Mouse (Mus musculus) intestine, embryonic 16.5 days (tissue): ENCODE measurements around the gene Csnk1g1. TPM values are rescaled to one million over a fixed set of nuclear protein-coding genes. Genes with fewer than 3 reads are reported as not detected.

Experiments
- ATAC-seq: fragments of 200-750 bp; cut with Nextera tagmentation; 2 replicates; pipeline ENCODE4 v1.8.0; 2017; ENCODE audit warnings: moderate TSS enrichment, moderate library complexity
- H3K27ac ChIP-seq: fragments of 300-500 bp; sonication (generic); 2 replicates; pipeline ENCODE4 v1.5.1; 2014; ENCODE audit warnings: mild to moderate bottlenecking, low read length
- H3K27me3 ChIP-seq: fragments of 300-500 bp; sonication (generic); replicated peaks from 2 replicates; pipeline ENCODE4 v1.6.1; 2014; ENCODE audit warnings: low read length, control low read depth, mixed read lengths; ENCODE audit not compliant: control insufficient read depth, insufficient read depth
- H3K36me3 ChIP-seq: fragments of 300-500 bp; sonication (generic); 2 replicates; pipeline ENCODE4 v1.6.1; 2014; ENCODE audit warnings: low read length, control low read depth; ENCODE audit not compliant: control insufficient read depth, insufficient read depth
- H3K4me1 ChIP-seq: fragments of 300-500 bp; sonication (generic); 2 replicates; pipeline ENCODE4 v1.6.1; 2014; ENCODE audit warnings: low read length, control low read depth, mixed read lengths; ENCODE audit not compliant: control insufficient read depth, insufficient read depth
- H3K4me2 ChIP-seq: fragments of 300-500 bp; sonication (generic); 2 replicates; pipeline ENCODE4 v1.6.1; 2014; ENCODE audit warnings: low read depth, low read length, control low read depth
- H3K4me3 ChIP-seq: fragments of 300-500 bp; sonication (generic); 2 replicates; pipeline ENCODE4 v1.5.1; 2014; ENCODE audit warnings: mild to moderate bottlenecking, low read length
- H3K9ac ChIP-seq: fragments of 300-500 bp; sonication (generic); 2 replicates; pipeline ENCODE4 v1.6.1; 2014; ENCODE audit warnings: low read depth, low read length
- H3K9me3 ChIP-seq: fragments of 300-500 bp; sonication (generic); 2 replicates; pipeline ENCODE4 v1.6.1; 2016; ENCODE audit warnings: low read length, control low read depth; ENCODE audit not compliant: control insufficient read depth
- WGBS: fragments of 180-500 bp; shearing (Covaris S2); extraction: QIAGEN DNeasy Blood & Tissue Kit; methylation state at CpG from one replicate; pipeline ENCODE4 v1.1.7; 2014; 5-methylcytosine and 5-hydroxymethylcytosine counted together
- polyA plus RNA-seq: library from polyadenylated mRNA; unstranded; fragments of >200 nt; fragmentation: Nextera tagmentation; extraction: Ambion mirVana; gene quantifications from 2 replicates; pipeline ENCODE4 v1.2.1, GENCODE M21; 2015

Gene Csnk1g1
- polyA plus RNA-seq, 1 experiment from 2014 or later = 9.9 TPM

- Histone ChIP-seq H3K4me2 (no peak overlapping the region), H3K27me3 (no peaks in the 10 kb centered on the region), H3K4me3 (no peak overlapping the region), H3K36me3 (no peaks in the 10 kb centered on the region), H3K9ac (no peak overlapping the region), H3K27ac (no peak overlapping the region), H3K4me1 (no peaks in the 10 kb centered on the region), H3K9me3 (no peaks in the 10 kb centered on the region)
- no peak for ATAC-seq
Observed at GRCm38 (mm10) chr9:65975886-65976285, 67.2 kb downstream of the Csnk1g1 start.

GRCm38 (mm10) chr9:65982841-65983240, 74.1 kb downstream of the Csnk1g1 start:
- ATAC-seq = no peak
- Histone ChIP-seq H3K4me3 (no peak overlapping the region), H3K9me3 (no peaks in the 10 kb centered on the region), H3K36me3 (no peaks in the 10 kb centered on the region), H3K9ac (no peak overlapping the region), H3K27me3 (no peaks in the 10 kb centered on the region), H3K4me2 (no peak overlapping the region), H3K4me1 (no peaks in the 10 kb centered on the region), H3K27ac (no peak overlapping the region)
- WGBS = 80% methylated on average over 1 of the region's 1 CpGs

DNA sequence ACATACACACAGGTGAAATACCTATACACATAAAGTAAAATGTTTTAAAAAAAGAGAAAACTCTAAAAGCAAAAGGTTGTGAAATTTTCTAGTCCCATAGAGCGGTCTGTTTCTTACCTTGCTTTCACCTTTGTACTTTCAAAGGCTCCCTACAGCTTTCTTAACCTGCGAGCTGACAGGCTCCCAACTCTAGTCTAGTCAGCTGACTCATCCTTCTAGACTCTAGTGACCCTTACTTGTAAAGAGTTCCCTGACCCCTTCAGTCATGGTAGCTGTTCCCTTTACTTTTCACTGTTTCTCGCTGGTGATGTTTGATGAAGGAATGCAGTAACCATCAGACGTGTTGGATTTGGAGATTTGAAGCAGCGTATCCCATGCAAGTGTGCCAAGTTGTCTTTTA, 78.3 kb downstream of the Csnk1g1 start:
- no peak overlapping the region for H3K4me3 ChIP-seq
- H3K27ac ChIP-seq = no peak overlapping the region
- H3K9me3 ChIP-seq = no peaks in the 10 kb centered on the region
- H3K36me3 ChIP-seq = no peaks in the 10 kb centered on the region
- no peak for ATAC-seq
- no peak overlapping the region for H3K4me2 ChIP-seq
- no peak overlapping the region for H3K9ac ChIP-seq
- no peaks in the 10 kb centered on the region for H3K27me3 ChIP-seq
- no peaks in the 10 kb centered on the region for H3K4me1 ChIP-seq
- 85% methylated on average over 5 of the region's 5 CpGs for WGBS

- no peak for ATAC-seq
- H3K4me2 ChIP-seq = no peak overlapping the region
- no peak overlapping the region for H3K27ac ChIP-seq
- H3K36me3 ChIP-seq = no peaks in the 10 kb centered on the region
- H3K9ac ChIP-seq = no peak overlapping the region
- H3K4me3 ChIP-seq = no peak overlapping the region
- no peaks in the 10 kb centered on the region for H3K4me1 ChIP-seq
- H3K9me3 ChIP-seq = no peaks in the 10 kb centered on the region
- H3K27me3 ChIP-seq = no peaks in the 10 kb centered on the region
- 88% methylated on average over 7 of the region's 7 CpGs for WGBS
Observed at GRCm38 (mm10) chr9:65995603-65996376, 87.1 kb downstream of the Csnk1g1 start.

GRCm38 (mm10) chr9:65998965-65999364, 90.2 kb downstream of the Csnk1g1 start:
- no peak overlapping the region for H3K4me3 ChIP-seq
- no peaks in the 10 kb centered on the region for H3K4me1 ChIP-seq
- H3K9me3 ChIP-seq = no peaks in the 10 kb centered on the region
- no peak overlapping the region for H3K27ac ChIP-seq
- H3K27me3 ChIP-seq = no peaks in the 10 kb centered on the region
- H3K9ac ChIP-seq = no peak overlapping the region
- no peak for ATAC-seq
- no peak overlapping the region for H3K4me2 ChIP-seq
- H3K36me3 ChIP-seq = no peaks in the 10 kb centered on the region
- WGBS = 63% methylated on average over 5 of the region's 5 CpGs

- H3K4me2 ChIP-seq = no peak overlapping the region
- H3K4me3 ChIP-seq = no peak overlapping the region
- H3K36me3 ChIP-seq = no peaks in the 10 kb centered on the region
- H3K27ac ChIP-seq = no peak overlapping the region
- no peak overlapping the region for H3K9ac ChIP-seq
- no peaks in the 10 kb centered on the region for H3K27me3 ChIP-seq
- no peaks in the 10 kb centered on the region for H3K4me1 ChIP-seq
- no peaks in the 10 kb centered on the region for H3K9me3 ChIP-seq
- 38% methylated on average over 4 of the region's 4 CpGs for WGBS
- ATAC-seq = no peak
Observed at GRCm38 (mm10) chr9:66004380-66004779, 95.7 kb downstream of the Csnk1g1 start.

- Histone ChIP-seq H3K9ac (no peak overlapping the region), H3K36me3 (no peaks in the 10 kb centered on the region; the same call in 1 of the 2 replicates), H3K27me3 (no peaks in the 10 kb centered on the region), H3K4me2 (no peak overlapping the region), H3K27ac (no peak overlapping the region), H3K4me3 (no peak overlapping the region), H3K9me3 (no peaks in the 10 kb centered on the region), H3K4me1 (no peaks in the 10 kb centered on the region)
- ATAC-seq = no peak
- 79% methylated on average over 7 of the region's 7 CpGs for WGBS
Observed at GRCm38 (mm10) chr9:66007603-66008202, 99.0 kb downstream of the Csnk1g1 start.

DNA sequence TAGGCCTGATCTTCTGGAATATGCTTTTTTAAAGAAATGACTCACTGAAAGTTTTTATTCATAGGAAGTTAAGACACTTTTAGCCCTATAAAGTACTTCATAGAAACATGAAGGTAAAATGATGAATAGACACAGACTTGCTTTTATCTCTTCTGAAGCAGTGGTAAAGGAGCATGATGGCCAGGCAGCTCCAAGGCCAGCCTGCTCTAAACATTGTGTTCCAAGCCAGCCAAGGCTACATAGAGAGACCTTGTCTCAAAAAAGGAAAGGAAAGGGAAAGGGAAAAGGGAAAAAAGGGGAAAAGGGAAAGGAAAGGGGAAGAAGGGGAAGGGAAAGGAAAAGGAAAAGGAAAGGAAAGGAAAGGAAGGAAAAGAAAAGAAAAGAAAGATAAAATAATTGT, 111.9 kb downstream of the Csnk1g1 start:
- Histone ChIP-seq H3K4me2 (no peak overlapping the region), H3K9me3 (no peaks in the 10 kb centered on the region), H3K27ac (no peak overlapping the region), H3K9ac (no peak overlapping the region), H3K4me3 (no peak overlapping the region), H3K27me3 (no peaks in the 10 kb centered on the region), H3K4me1 (no peaks in the 10 kb centered on the region), H3K36me3 (no peaks in the 10 kb centered on the region)
- no peak for ATAC-seq

DNA sequence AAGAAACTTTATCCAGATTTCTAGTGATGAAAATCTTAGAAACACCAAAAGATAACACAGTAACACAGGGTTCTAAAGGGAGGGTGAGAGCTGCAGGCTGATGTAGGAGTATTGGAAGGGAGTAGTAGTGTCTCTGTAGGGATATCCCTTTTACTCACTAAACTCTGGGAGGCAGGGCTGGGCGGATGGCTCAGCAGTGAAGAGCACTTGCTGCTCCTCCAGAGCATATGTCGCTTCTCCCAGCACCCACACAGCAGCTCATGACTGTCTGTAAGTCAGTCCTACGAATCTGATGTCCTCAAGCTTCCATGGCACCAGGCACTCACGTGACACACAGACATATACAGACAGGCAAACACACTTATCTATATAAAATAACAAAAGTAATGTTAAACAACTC, 129.4 kb downstream of the Csnk1g1 start:
- H3K27ac ChIP-seq = no peak overlapping the region
- no peaks in the 10 kb centered on the region for H3K27me3 ChIP-seq
- H3K36me3 ChIP-seq = no peaks in the 10 kb centered on the region
- H3K9me3 ChIP-seq = no peaks in the 10 kb centered on the region
- H3K9ac ChIP-seq = no peak overlapping the region
- no peak for ATAC-seq
- no peak overlapping the region for H3K4me2 ChIP-seq
- H3K4me1 ChIP-seq = no peaks in the 10 kb centered on the region
- no peak overlapping the region for H3K4me3 ChIP-seq
- WGBS = 78% methylated on average over 4 of the region's 4 CpGs

DNA sequence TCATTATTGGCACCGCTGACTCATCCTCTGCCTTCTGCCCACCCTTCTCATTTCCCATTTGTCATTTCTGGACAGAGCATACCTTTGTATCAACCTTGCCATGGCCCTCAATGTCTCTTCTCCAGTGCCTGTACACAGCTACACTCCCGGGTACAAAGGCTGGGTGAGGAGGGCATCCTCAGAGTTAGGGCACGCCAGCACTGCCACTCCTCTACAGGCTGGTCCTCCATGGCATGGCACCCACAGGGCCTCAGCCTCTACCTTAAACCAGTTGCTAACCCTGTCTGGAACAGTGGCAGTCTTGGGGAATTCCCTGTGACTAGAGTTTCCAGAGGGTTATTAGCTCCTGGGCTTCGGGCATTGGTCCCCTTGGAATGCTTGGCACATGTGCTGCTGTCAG, 129.9 kb downstream of the Csnk1g1 start:
- no peaks in the 10 kb centered on the region for H3K4me1 ChIP-seq
- WGBS = 96% methylated on average over 4 of the region's 4 CpGs
- H3K9me3 ChIP-seq = no peaks in the 10 kb centered on the region
- H3K9ac ChIP-seq = no peak overlapping the region
- no peaks in the 10 kb centered on the region for H3K36me3 ChIP-seq
- H3K4me2 ChIP-seq = no peak overlapping the region
- ATAC-seq = no peak
- no peak overlapping the region for H3K27ac ChIP-seq
- no peak overlapping the region for H3K4me3 ChIP-seq
- no peaks in the 10 kb centered on the region for H3K27me3 ChIP-seq
